ENCODE assay signal across 9 mouse cellular contexts in the genomic region with DNA sequence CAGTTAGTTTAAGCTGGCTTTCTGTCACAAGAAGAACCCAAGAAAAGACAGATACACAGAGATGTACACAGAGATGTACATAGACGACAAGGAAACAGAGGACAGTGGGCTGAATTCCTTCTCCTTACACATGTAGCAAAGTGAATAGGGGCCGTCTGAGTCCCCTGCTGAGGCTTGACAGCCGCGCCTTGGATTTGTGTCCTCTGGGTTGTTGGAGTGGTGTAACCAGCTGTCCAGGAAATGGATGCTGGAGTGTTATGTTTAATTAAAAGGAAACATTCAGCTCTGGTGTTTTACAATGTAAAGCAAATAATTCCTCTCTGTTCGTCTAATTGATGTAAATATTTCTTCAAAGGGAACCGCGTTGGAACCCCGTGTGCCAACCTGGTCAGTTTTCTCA. TPM values are rescaled to one million over a fixed set of nuclear protein-coding genes. Genes with fewer than 3 reads are reported as not detected.
DNase-seq lines count a peak whose midpoint lies in the region; ATAC-seq and TF ChIP-seq lines count a peak whose summit lies in the region.
"Had no signal": no experiment of that assay in that cellular context is flagged by ENCODE, and none has a peak within 500 bp of the region (broad histone marks: within the 10 kb centered on the region; RNA-seq: fewer than 3 reads in every experiment).

No protein-coding gene starts in this region.

- no peak for TF ChIP-seq POLR2A in cerebellum, adult 2 months (IDR thresholded peaks at IDR 0.05; ENCODE audit: borderline replicate concordance, insufficient read depth, low read length)
- no peak for TF ChIP-seq POLR2A in limb, embryonic 14.5 days (IDR thresholded peaks at IDR 0.05; ENCODE audit: borderline replicate concordance, extremely low read depth, insufficient read depth, insufficient read length)

- H3K4me3 ChIP-seq in cerebellum, adult 2 months (replicated peaks; ENCODE audit: insufficient read depth, low read depth, low read length) = peak overlapping the region; percentile 87
- H3K4me3 ChIP-seq in neural tube, embryonic 11.5 days (ENCODE audit: low read depth, low read length) = peak overlapping the region; percentile 71
- peak overlapping the region; percentile 76 for H3K4me3 ChIP-seq in limb, embryonic 14.5 days (replicated peaks; ENCODE audit: low read length)
- H3K4me3 ChIP-seq in stomach, embryonic 16.5 days (replicated peaks; ENCODE audit: low read length) = peak overlapping the region; percentile 73

- H3K4me1 ChIP-seq in cerebellum, adult 2 months (ENCODE audit: control insufficient read depth, insufficient read depth, low read length) = peaks cover 40% of the 10 kb centered on the region
- peaks cover 18% of the 10 kb centered on the region; the same call in 1 of the 2 replicates for H3K4me1 ChIP-seq in neural tube, embryonic 11.5 days (ENCODE audit: control insufficient read depth, insufficient read depth, low read length)
- peaks cover 48% of the 10 kb centered on the region for H3K4me1 ChIP-seq in limb, embryonic 14.5 days (ENCODE audit: control insufficient read depth, insufficient read depth, low read length)
- peaks cover 67% of the 10 kb centered on the region for H3K4me1 ChIP-seq in stomach, embryonic 16.5 days (ENCODE audit: control insufficient read depth, insufficient read depth, low read length)

- no peaks in the 10 kb centered on the region for H3K36me3 ChIP-seq in neural tube, embryonic 11.5 days (ENCODE audit: control insufficient read depth, insufficient read depth, low read length)
- no peaks in the 10 kb centered on the region for H3K36me3 ChIP-seq in limb, embryonic 14.5 days (ENCODE audit: control insufficient read depth, insufficient read depth, low read length)
- H3K36me3 ChIP-seq in stomach, embryonic 16.5 days (ENCODE audit: control insufficient read depth, insufficient read depth, low read length) = no peaks in the 10 kb centered on the region

- ATAC-seq in neural tube, embryonic 11.5 days (ENCODE audit: insufficient read depth, low FRiP score, low TSS enrichment) = no peak
- no peak for ATAC-seq in limb, embryonic 14.5 days (ENCODE audit: low FRiP score, low read depth)
- ATAC-seq in stomach, embryonic 16.5 days (ENCODE audit: insufficient read depth, low FRiP score) = no peak

- no peak overlapping the region for H3K27ac ChIP-seq in cerebellum, adult 2 months (ENCODE audit: insufficient read depth, low read length)
- no peak overlapping the region for H3K27ac ChIP-seq in neural tube, embryonic 11.5 days (ENCODE audit: low read depth, low read length)
- no peak overlapping the region for H3K27ac ChIP-seq in limb, embryonic 14.5 days (replicated peaks; ENCODE audit: low read depth, low read length)
- peak overlapping the region; percentile 94 for H3K27ac ChIP-seq in stomach, embryonic 16.5 days (ENCODE audit: low read length)

- no peak for TF ChIP-seq CTCF in cerebellum, adult 2 months (IDR thresholded peaks at IDR 0.05; ENCODE audit: borderline replicate concordance, insufficient read depth, low read depth, low read length)

- WGBS in cerebellum, adult 2 months = 16% methylated on average over 8 of the region's 8 CpGs
- 4% methylated on average over 8 of the region's 8 CpGs for whole genome bisulfite sequencing in neural tube, embryonic 11.5 days
- 6% methylated on average over 8 of the region's 8 CpGs for WGBS in limb, embryonic 14.5 days
- 3% methylated on average over 8 of the region's 8 CpGs for WGBS in stomach, embryonic 16.5 days

- DNase-seq in cerebellum, adult 2 months = no peak
- DNase-seq in cerebellum, postnatal 14 days = no peak
- no peak for DNase-seq in neural tube, embryonic 11.5 days (ENCODE audit: low spot score)
- no peak for DNase-seq in neural tube, embryonic 10.5 days (ENCODE audit: extremely low spot score, low spot score)
- DNase-seq in limb, embryonic 14.5 days (ENCODE audit: low spot score) = no peak
- no peak for DNase-seq in adrenal gland, postnatal 10 days
- DNase-seq in B cell, adult 2 months = no peak
- DNase-seq: cerebellum, adult 18-20 months had no signal

- H3K9me3 ChIP-seq in neural tube, embryonic 11.5 days (ENCODE audit: control insufficient read depth, low read length) = no peaks in the 10 kb centered on the region
- no peaks in the 10 kb centered on the region for H3K9me3 ChIP-seq in limb, embryonic 14.5 days (ENCODE audit: control insufficient read depth, low read length)
- no peaks in the 10 kb centered on the region for H3K9me3 ChIP-seq in stomach, embryonic 16.5 days (replicated peaks; ENCODE audit: control insufficient read depth, low read length)

- peak overlapping the region; percentile 56; the same call in 1 of the 2 replicates for H3K9ac ChIP-seq in neural tube, embryonic 11.5 days (ENCODE audit: low read length)
- H3K9ac ChIP-seq in limb, embryonic 14.5 days (ENCODE audit: low read depth, low read length, severe bottlenecking) = peak overlapping the region; percentile 61; the same call in 1 of the 2 replicates
- H3K9ac ChIP-seq in stomach, embryonic 16.5 days (ENCODE audit: low read length) = peak overlapping the region; percentile 77

- peak overlapping the region; percentile 97 for H3K4me2 ChIP-seq in neural tube, embryonic 11.5 days (ENCODE audit: low read depth)
- H3K4me2 ChIP-seq in limb, embryonic 14.5 days (replicated peaks; ENCODE audit: low read depth, low read length, severe bottlenecking) = peak overlapping the region; percentile 67
- peak overlapping the region; percentile 70 for H3K4me2 ChIP-seq in stomach, embryonic 16.5 days (ENCODE audit: low read depth, low read length)

- no peaks in the 10 kb centered on the region for H3K27me3 ChIP-seq in cerebellum, adult 2 months (ENCODE audit: control insufficient read depth, insufficient read depth, low read length)
- no peaks in the 10 kb centered on the region for H3K27me3 ChIP-seq in neural tube, embryonic 11.5 days (ENCODE audit: control insufficient read depth, insufficient read depth, low read length)
- H3K27me3 ChIP-seq in limb, embryonic 14.5 days (ENCODE audit: control insufficient read depth, insufficient read depth, low read length) = no peaks in the 10 kb centered on the region
- H3K27me3 ChIP-seq in stomach, embryonic 16.5 days (ENCODE audit: control insufficient read depth, insufficient read depth, low read length) = no peaks in the 10 kb centered on the region

RNA-seq across cellular contexts. Expression of a gene that starts 0.8 kb away (rescaled TPM):
- 116 and 141 TPM in 2 replicates for polyA plus RNA-seq in cerebellum, adult 2 months (2012; rRNA removed)
- 11.9 and 12.6 TPM in 2 replicates for polyA plus RNA-seq in neural tube, embryonic 11.5 days (2014; fragmentation: Nextera tagmentation; extraction: Ambion mirVana)
- 29.5 and 36.5 TPM in 2 replicates for polyA plus RNA-seq in limb, embryonic 14.5 days (2012; rRNA removed)
- 23.4 and 28.1 TPM in 2 replicates for polyA plus RNA-seq in limb, embryonic 14.5 days (2014; fragmentation: Nextera tagmentation; extraction: Ambion mirVana)
- 41.4 and 52.6 TPM in 2 replicates for polyA plus RNA-seq in stomach, embryonic 16.5 days (2015; fragmentation: Nextera tagmentation; extraction: Ambion mirVana)
- 10 to 100 TPM; 18.9 to 21.3 TPM for total RNA-seq in adrenal gland, postnatal 10 days (2021)

RNA-seq across cellular contexts. Expression of a gene that starts 28.6 kb away (rescaled TPM):
- polyA plus RNA-seq in cerebellum, adult 2 months (2012; rRNA removed) = 41.9 and 43.9 TPM in 2 replicates
- 89.6 and 92.1 TPM in 2 replicates for polyA plus RNA-seq in neural tube, embryonic 11.5 days (2014; fragmentation: Nextera tagmentation; extraction: Ambion mirVana)
- polyA plus RNA-seq in limb, embryonic 14.5 days (2012; rRNA removed) = 55.8 and 59.4 TPM in 2 replicates
- polyA plus RNA-seq in limb, embryonic 14.5 days (2014; fragmentation: Nextera tagmentation; extraction: Ambion mirVana) = 96.0 and 101 TPM in 2 replicates
- polyA plus RNA-seq in stomach, embryonic 16.5 days (2015; fragmentation: Nextera tagmentation; extraction: Ambion mirVana) = 80.1 and 82.0 TPM in 2 replicates
- 10 to 100 TPM; 34.7 to 40.0 TPM for total RNA-seq in adrenal gland, postnatal 10 days (2021)
